Mouse (Mus musculus) adrenal gland, postnatal 4 days (tissue): ENCODE results near the gene Cwc22. TPM values are rescaled to one million over a fixed set of nuclear protein-coding genes. Genes with fewer than 3 reads are reported as not detected.

Source experiments
- DNase-seq, 2 experiments: peaks; one replicate each; pipeline ENCODE4 v3.0.0; 2021 to 2022; ENCODE audit warnings: low spot score in 2 of 2, mixed read lengths in 2 of 2
- long read RNA-seq, 2 experiments: library from polyadenylated mRNA; stranded (forward); transcript quantifications; one replicate each; pipeline ENCODE4 v2.0.0; 2021
- total RNA-seq, 2 experiments: library from RNA; stranded (reverse); gene quantifications; 2 replicates each; pipeline ENCODE4 v1.2.3; 2021

Cwc22 gene
- total RNA-seq, result 10 to 100 TPM; 41.1 TPM
- long read RNA-seq, experiment 1, partial matches to known transcripts, result 6 of 13 reads
- long read RNA-seq, experiment 1, other reads (novel, unspliced or antisense), result 1 of 13 reads
- long read RNA-seq, experiment 2, partial matches to known transcripts, result 3 of 25 reads
- long read RNA-seq, experiment 2, other reads (novel, unspliced or antisense), result 10 of 25 reads

- peak; percentile 27 to 71 for DNase-seq
Observed at GRCm38 (mm10) chr2:77945596-77946485, at the start of gene Cwc22. TSS of gene Cwc22 (minus strand) at chr2:77946375.

DNA sequence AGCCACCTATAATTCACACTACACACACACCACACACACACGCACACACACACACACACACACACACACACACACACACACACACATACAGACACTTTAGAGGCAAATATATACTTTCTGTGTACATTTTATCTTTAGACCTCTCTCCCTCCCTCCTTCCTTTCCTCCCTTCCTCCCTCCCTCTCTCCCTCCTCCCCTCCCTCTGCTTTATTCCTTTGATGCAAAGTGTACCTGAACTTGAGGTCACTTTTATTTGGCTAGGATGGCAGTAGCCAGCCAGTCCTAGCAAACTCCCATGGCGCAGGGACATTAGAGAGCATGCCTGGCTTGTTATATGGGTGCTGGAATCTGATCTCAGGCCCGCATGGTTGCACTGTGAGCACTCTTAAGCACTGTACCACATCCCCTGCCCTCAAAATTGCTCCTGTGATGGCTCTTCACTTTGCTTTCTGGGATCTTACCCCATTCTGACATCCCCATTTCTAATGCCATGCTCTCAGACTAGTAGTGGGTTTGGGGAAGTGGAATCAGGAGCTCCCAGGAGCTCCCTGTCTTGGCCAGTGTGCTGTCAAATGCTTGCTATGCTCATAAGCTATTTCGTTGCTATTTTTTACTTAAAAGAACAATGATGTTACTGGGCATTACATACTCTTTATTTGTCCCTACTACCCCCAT is 47.7 kb upstream of the Cwc22 start:
- no peak for DNase-seq

DNA sequence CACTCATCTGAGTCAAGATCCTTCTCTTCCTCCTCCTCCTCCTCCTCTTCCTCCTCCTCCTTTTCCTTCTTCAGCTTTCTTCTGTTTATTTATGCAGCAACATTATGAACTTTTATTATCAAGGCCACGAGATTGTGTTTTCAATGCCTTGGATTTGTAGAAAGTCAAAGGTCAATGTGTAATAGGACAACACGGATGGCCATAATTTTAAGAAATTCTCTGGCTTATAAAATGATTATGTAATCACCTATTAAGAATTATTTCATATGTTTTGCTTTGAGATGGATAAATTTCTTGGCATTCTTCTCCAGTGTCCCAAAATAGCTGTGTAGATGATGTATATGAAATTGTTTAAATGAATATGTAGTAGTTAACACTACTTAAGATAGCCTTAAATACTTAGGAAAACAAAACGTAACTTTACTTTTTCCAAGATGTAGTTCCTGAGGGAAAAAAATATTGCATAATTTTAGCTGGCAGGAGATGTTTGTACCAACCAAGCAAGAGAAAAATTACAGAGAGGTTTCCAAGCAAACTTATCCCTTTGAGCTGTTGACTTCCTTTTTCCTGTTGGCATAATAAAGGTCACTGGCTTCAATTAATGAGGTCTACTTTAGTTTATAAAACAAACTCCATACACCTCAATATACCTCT is 46.9 kb upstream of the Cwc22 start:
- no peak for DNase-seq

- no peak for DNase-seq
Observed at GRCm38 (mm10) chr2:77990820-77991219, 44.6 kb upstream of the Cwc22 start.

GRCm38 (mm10) chr2:77990121-77990520 is 43.9 kb upstream of the Cwc22 start:
- DNase-seq, result no peak

GRCm38 (mm10) chr2:77989390-77989789 is 43.2 kb upstream of the Cwc22 start:
- DNase-seq, result no peak

DNA sequence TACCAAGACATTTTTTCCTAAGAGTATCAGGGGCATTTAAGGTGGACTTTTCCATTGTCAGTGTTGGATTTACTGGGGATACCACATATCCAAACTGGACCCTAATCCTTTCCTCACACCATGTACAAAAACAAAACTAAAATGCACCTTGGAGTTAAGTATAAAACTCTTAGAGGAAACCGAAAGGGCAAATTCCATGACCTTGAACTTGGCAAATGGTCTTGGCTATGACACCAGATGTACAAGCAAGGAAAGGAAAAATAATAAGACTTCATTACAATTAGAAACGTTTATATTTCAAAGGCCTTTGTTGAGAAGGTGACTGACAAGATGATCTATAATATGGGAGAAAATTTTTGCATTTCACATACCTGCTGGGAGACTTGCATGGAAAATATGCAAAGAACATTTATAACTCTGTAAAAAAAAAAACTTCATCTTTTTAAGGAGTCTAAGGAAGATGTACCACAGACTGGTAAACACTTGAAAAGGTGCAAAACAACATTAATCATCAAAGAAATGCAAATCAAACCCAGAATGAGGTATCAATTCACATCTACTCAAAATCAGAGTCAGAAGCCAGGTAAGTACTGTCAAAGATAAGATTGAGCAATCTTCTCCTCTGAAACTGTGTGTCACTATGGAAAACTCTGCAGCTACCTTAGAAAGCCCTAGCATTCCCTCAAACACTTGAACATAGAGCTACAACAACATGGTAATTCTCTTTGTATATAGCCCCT is 40.0 kb upstream of the Cwc22 start:
- no peak for DNase-seq

GRCm38 (mm10) chr2:77984209-77984608 is 38.0 kb upstream of the Cwc22 start:
- no peak for DNase-seq

- DNase-seq, result no peak
Observed at GRCm38 (mm10) chr2:77981826-77982225, 35.7 kb upstream of the Cwc22 start.

DNA sequence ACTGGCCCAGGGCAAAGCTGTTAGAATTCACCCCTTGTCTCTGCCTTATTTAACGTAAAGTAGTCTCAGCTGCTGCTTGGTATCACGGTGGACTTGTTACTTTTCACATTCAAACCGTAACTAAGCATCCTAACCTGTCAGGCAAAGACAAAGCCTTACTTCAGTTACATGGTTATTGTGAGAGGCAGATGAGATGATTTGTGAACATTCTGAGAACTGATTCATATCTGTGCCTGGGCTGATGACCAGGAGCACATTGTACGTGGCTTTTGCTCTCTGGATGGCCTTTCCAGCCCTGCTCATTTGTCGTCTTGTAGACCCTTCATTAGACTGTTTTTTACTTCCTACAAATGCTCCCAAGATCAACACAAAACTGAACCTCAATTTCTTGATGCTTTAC is 34.5 kb upstream of the Cwc22 start:
- no peak for DNase-seq

GRCm38 (mm10) chr2:77979519-77979918 is 33.3 kb upstream of the Cwc22 start:
- DNase-seq, result no peak

DNA sequence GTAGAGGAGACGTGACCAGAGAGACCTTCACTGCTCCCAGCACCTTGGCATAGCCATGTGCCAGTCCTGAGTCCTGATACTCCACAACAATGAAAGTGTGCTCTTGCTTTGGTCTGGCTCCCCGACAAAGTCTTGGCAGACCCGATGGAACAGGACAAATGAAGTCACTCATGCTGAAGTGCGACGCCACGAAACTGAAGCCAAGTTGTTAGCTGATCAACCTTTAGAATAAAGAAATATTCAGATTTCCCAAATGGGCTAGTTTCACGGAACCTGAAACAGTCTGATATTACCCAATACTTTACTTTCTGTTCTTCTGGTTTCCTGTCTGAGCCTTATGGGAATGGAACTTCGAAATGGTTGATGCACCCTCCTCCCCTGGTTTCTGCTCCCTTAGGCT is 32.9 kb upstream of the Cwc22 start:
- DNase-seq, result no peak

DNA sequence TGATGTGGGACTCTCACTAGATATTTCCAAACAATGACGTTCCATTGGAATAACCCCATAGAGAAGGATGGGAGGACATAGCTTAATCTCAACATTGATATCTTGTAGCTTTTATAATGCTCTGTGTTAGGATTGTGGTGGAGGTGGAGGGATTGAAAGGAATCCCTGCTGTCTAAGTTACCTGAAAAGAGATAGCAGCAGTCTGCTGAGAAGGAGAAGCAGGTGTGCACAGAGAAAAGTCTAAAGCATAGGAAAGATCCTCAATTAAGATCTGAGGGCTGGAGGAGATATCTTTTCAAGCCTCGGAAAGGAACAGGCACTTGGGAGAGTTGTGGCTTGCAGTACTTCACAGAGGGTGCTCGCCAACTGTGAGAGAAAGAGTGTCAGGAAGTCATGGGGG is 32.1 kb upstream of the Cwc22 start:
- no peak for DNase-seq

GRCm38 (mm10) chr2:77976321-77976920 is 30.2 kb upstream of the Cwc22 start:
- no peak for DNase-seq

DNA sequence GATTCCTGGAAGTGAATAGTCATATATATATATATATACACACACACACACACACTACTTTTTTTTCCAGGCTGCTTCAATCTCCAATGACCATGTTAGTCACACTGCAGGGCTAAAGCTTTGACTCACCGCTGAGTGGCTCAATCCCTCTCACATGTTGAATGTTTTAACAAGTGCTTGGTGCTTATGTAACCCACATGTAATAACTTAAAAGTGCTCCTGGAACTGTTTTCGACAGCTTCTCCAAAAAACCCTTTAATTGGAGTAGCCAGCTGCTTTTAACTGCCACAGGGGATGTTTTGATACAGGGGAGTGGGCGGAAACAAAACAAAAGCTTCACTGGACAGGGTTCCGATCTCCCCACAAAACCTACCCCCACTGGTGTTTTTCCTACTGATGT is 29.4 kb upstream of the Cwc22 start:
- no peak for DNase-seq

DNA sequence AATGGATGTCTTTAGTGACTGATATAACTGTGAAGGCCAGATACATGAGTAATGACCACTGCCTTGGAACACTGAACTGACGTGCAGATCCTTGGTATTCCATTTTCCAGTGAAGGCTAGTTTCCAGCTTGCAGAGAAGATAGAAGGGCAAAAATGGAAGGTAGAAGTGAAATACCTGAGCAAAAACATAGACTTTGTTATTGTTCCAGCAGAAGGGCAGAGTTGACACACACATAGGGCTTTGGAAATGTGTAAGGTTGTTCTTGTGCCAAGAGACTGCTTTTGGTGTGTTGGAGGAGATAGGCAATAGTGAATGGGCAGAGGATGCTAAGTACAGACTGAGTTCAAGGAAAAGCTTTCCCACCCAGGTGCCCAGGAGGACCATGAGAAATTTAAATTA is 28.8 kb upstream of the Cwc22 start:
- no peak for DNase-seq

DNA sequence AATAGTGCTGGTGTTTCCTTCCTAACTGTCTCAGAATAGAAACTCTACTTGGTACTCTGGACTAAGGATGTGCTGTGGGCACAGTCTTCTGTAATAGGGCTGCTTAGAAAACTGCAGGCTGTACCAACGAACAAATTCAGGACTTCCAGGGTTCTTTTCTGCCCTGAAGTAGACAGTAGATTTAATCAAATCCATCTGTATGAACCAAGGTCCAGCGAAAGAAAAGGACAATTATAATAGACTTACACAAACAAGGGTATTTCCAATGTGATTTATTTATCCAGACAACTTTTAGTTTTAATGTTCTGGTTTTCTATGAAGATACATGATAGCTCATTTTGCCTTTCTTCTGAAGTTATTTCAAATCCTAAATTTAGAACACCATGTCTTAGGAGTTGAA is 28.2 kb upstream of the Cwc22 start:
- no peak for DNase-seq

DNA sequence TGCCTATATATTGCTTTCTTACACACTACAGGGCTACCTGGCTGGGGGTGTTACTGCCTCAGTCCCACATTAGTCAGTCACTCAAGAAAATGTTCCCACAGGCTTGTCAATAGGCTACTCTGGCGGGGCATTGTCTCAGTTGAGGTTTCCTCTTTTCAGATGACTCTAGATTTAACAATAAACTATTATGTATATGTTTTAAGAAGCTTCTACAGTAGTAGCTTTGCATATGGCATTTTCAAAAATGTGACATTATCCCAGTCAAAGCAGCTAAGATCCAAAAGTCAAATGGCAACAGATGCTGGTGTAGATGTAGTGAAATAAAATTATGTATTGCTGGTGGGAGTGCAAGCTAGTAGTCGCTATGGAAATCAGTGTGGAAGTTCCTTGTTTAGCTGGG is 27.1 kb upstream of the Cwc22 start:
- DNase-seq, result no peak

- DNase-seq, result no peak
Observed at GRCm38 (mm10) chr2:77972541-77972940, 26.4 kb upstream of the Cwc22 start.

- DNase-seq, result no peak
Observed at GRCm38 (mm10) chr2:77971871-77972270, 25.7 kb upstream of the Cwc22 start.

GRCm38 (mm10) chr2:77971361-77971760 is 25.2 kb upstream of the Cwc22 start:
- no peak for DNase-seq
